Mouse (Mus musculus): ENCODE data around the gene Hipk4.

DNA sequence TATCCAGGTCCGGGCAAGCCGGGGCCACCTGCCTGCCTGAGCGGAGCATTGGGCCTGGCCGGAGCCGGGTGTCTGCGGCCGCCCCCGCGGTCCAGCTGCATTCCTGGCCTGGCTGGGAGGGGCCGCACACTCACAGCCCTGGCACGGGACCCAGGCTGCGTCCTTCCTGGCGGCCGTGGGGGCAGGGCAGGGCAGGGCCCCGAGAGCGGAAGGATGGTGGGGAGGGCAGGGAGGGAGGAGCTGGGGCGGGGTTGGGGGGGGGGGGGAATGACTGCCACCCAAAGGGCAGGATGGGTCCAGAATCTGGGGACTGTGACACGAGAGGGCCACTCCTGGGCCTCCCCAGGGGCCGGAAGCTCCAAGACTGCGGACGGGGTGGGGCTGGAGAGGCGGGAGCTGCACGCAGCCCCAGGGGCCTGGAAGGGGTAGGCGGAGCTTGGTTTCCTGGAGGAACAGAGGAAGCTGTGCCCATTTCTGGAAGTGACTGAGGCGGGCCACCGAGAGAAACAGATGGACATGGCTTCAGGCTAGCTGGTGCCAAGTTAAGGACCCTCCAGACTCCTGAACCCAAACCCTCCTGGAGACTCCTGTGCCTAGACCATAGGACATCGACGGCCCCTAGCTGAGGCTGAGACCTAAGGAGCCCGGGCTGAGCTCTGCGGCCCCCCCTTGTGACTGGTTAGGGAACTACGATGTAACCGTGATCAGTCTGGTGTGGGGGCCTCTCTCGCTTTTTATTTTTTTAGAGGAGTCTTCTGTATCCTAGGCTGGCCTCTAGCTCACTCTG lies 32.3 kb upstream of the Hipk4 start:
- no peak for TF ChIP-seq GATA1 (IDR thresholded peaks at IDR 0.05; ENCODE audit: borderline replicate concordance, low read length)
- TF ChIP-seq FLI1 (IDR thresholded peaks at IDR 0.05; ENCODE audit: low read length): no peak

Data from megakaryocyte, embryonic 14.5 days (primary cell).